Mouse (Mus musculus) neural tube, embryonic 11.5 days (tissue): Measurements from ENCODE around the gene Tbc1d22a. TPM values are rescaled to one million over a fixed set of nuclear protein-coding genes. Genes with fewer than 3 reads are reported as not detected.

ENCODE experiments used
- ATAC-seq: fragments of 200-750 bp; cut with Nextera tagmentation; 2 replicates; pipeline ENCODE4 v1.8.0; 2017; ENCODE audit warnings: moderate number of reproducible peaks, mild to moderate bottlenecking, moderate TSS enrichment, moderate library complexity; ENCODE audit not compliant: insufficient read depth, low FRiP score, low TSS enrichment
- DNase-seq: peaks from one replicate; pipeline ENCODE4 v3.0.0-alpha.2; 2015; ENCODE audit warnings: low spot score
- H3K27ac ChIP-seq: fragments of 300-500 bp; sonication (generic); 2 replicates; pipeline ENCODE4 v1.5.1; 2014; ENCODE audit warnings: low read depth, mild to moderate bottlenecking, low read length
- H3K27me3 ChIP-seq: fragments of 300-500 bp; sonication (generic); 2 replicates; pipeline ENCODE4 v1.6.1; 2014; ENCODE audit warnings: mild to moderate bottlenecking, low read length, mixed read lengths; ENCODE audit not compliant: control insufficient read depth, insufficient read depth
- H3K36me3 ChIP-seq: fragments of 300-500 bp; sonication (generic); 2 replicates; pipeline ENCODE4 v1.6.1; 2014; ENCODE audit warnings: mild to moderate bottlenecking, low read length, moderate library complexity, mixed read lengths; ENCODE audit not compliant: control insufficient read depth, insufficient read depth
- H3K4me1 ChIP-seq: fragments of 300-500 bp; sonication (generic); 2 replicates; pipeline ENCODE4 v1.6.1; 2014; ENCODE audit warnings: low read length, mixed read lengths; ENCODE audit not compliant: control insufficient read depth, insufficient read depth
- H3K4me2 ChIP-seq: fragments of 300-500 bp; sonication (generic); 2 replicates; pipeline ENCODE4 v1.6.1; 2014; ENCODE audit warnings: low read depth, mild to moderate bottlenecking, moderate library complexity
- H3K4me3 ChIP-seq: fragments of 300-500 bp; sonication (generic); 2 replicates; pipeline ENCODE4 v1.5.1; 2014; ENCODE audit warnings: low read depth, low read length
- H3K9ac ChIP-seq: fragments of 300-500 bp; sonication (generic); 2 replicates; pipeline ENCODE4 v1.6.1; 2014; ENCODE audit warnings: mild to moderate bottlenecking, low read length
- H3K9me3 ChIP-seq: fragments of 300-500 bp; sonication (generic); 2 replicates; pipeline ENCODE4 v1.6.1; 2016; ENCODE audit warnings: low read length; ENCODE audit not compliant: control insufficient read depth
- WGBS: fragments of 180-500 bp; shearing (Covaris S2); extraction: QIAGEN DNeasy Blood & Tissue Kit; methylation state at CpG from one replicate; pipeline ENCODE4 v1.1.7; 2014; 5-methylcytosine and 5-hydroxymethylcytosine counted together
- polyA plus RNA-seq: library from polyadenylated mRNA; unstranded; fragments of >200 nt; fragmentation: Nextera tagmentation; extraction: Ambion mirVana; gene quantifications from 2 replicates; pipeline ENCODE4 v1.2.1, GENCODE M21; 2014

Gene Tbc1d22a
- polyA plus RNA-seq, 1 experiment from 2014 or later, result 9.9 TPM

DNA sequence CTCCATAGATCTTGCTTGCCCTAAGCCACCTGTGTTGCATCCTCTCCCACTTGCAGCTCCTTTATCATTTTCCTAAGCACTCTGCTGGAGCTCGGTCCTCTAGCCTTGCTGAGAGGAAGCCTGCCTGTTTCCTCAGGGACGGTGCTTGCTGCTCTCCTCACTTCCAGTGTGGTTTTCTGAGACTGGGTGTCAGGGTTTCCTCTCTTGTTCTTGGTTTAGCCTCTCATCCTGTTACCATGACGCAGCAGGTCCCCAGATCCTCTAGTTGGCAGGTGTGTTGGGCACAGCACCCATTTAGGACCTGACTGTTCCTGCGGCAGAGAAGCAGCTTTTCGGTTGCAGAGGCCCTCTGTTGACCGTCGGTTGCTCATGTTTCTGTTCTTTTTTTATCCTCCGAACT is 172.1 kb downstream of the Tbc1d22a start:
- DNase-seq (no peak), ATAC-seq (no peak)
- Histone ChIP-seq H3K4me1 (peaks cover 2% of the 10 kb centered on the region; the same call in 1 of the 2 replicates), H3K36me3 (no peaks in the 10 kb centered on the region), H3K9me3 (no peaks in the 10 kb centered on the region), H3K27me3 (no peaks in the 10 kb centered on the region), H3K4me2 (no peak overlapping the region), H3K4me3 (no peak overlapping the region), H3K9ac (no peak overlapping the region), H3K27ac (no peak overlapping the region)
- 90% methylated on average over 8 of the region's 8 CpGs for WGBS

DNA sequence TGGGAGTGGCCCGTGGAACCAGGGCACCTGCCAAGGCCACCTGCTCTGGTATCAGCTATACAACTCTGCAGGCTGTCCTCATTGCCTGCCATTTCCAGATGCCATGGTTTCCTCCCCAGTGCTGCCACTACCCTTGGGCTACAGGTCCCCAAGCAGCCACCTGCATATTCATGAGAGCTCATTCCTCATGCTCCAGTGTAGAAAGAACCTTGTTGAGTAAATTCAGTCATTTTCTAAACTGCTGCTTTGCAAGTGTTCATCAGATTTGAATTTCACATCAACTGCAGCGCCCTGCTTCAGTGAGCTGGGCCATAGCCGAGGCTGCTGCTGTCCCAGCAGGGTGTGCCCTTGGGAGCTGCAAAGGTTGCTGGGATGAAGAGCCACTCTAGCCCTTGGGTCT is 174.3 kb downstream of the Tbc1d22a start:
- ATAC-seq, result no peak
- DNase-seq, result no peak
- WGBS, result 67% methylated on average over 3 of the region's 3 CpGs
- no peaks in the 10 kb centered on the region for H3K9me3 ChIP-seq
- no peak overlapping the region for H3K4me2 ChIP-seq
- no peak overlapping the region for H3K27ac ChIP-seq
- H3K36me3 ChIP-seq, result no peaks in the 10 kb centered on the region
- H3K4me3 ChIP-seq, result no peak overlapping the region
- H3K4me1 ChIP-seq, result no peaks in the 10 kb centered on the region
- H3K9ac ChIP-seq, result no peak overlapping the region
- H3K27me3 ChIP-seq, result no peaks in the 10 kb centered on the region

GRCm38 (mm10) chr15:86404866-86405265 is 190.6 kb downstream of the Tbc1d22a start:
- no peaks in the 10 kb centered on the region for H3K36me3 ChIP-seq
- H3K27ac ChIP-seq, result no peak overlapping the region

DNA sequence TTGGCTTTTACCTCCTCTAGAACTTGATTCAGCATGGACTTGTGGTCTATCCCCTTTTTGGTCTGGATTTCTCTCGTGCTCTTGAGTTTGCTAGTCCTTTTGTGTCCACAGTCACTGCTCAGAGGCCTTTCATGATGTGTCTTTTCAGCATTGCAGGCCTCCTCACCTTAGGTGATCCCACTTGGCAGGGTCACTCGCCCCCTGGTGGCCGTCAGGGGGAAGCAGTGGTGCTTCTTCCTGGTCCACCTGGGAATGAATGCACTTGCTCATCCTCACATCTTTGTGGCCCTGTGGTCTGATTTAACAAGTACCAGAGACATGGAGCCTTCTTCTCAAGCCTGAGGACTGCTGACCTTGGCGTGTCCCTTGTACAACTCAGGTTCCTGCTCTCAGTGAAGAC is 191.3 kb downstream of the Tbc1d22a start:
- H3K4me3 ChIP-seq, result no peak overlapping the region
- no peak overlapping the region for H3K9ac ChIP-seq
- no peak overlapping the region for H3K4me2 ChIP-seq
- 21% methylated on average over 4 of the region's 4 CpGs for WGBS
- no peak overlapping the region for H3K27ac ChIP-seq
- no peaks in the 10 kb centered on the region for H3K27me3 ChIP-seq
- ATAC-seq, result no peak
- no peaks in the 10 kb centered on the region for H3K9me3 ChIP-seq
- H3K36me3 ChIP-seq, result no peaks in the 10 kb centered on the region
- H3K4me1 ChIP-seq, result no peaks in the 10 kb centered on the region
- peak; percentile 54 for DNase-seq

More at GRCm38 (mm10) chr15:86404866-86405265, 190.6 kb downstream of the Tbc1d22a start:
- no peaks in the 10 kb centered on the region for H3K27me3 ChIP-seq
- no peak overlapping the region for H3K9ac ChIP-seq
- H3K4me3 ChIP-seq, result no peak overlapping the region
- DNase-seq, result no peak
- no peaks in the 10 kb centered on the region for H3K9me3 ChIP-seq
- ATAC-seq, result no peak
- no peak overlapping the region for H3K4me2 ChIP-seq
- H3K4me1 ChIP-seq, result no peaks in the 10 kb centered on the region
- WGBS, result 71% methylated on average over 5 of the region's 5 CpGs

DNA sequence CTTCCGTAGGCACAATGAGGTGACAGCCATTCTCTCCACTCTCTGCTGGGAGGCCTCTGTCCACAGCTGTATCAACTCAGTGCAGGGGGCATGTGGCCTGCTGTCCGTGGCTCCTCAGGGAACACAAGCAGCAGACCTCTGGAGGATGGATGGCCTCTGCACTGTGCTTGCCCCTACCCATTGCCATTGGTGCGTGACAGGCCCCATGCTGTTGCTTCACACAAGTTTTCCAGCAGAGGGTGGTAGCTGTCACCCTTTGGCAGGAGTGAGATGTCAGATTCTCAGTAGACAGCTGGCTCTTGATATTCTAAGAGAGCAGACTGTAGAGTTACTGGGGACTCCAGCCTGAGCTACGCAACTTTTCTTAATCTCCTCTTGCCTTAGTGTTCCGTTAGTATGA is 195.1 kb downstream of the Tbc1d22a start:
- Histone ChIP-seq H3K4me1 (no peaks in the 10 kb centered on the region), H3K9ac (no peak overlapping the region), H3K27ac (no peak overlapping the region), H3K27me3 (no peaks in the 10 kb centered on the region), H3K36me3 (no peaks in the 10 kb centered on the region), H3K9me3 (no peaks in the 10 kb centered on the region), H3K4me2 (no peak overlapping the region), H3K4me3 (no peak overlapping the region)
- WGBS, result 64% methylated on average over 5 of the region's 5 CpGs
- DNase-seq (peak; percentile 43), ATAC-seq (no peak)

GRCm38 (mm10) chr15:86411532-86412080 is 197.3 kb downstream of the Tbc1d22a start:
- DNase-seq, result no peak
- H3K9ac ChIP-seq, result no peak overlapping the region
- no peak overlapping the region for H3K27ac ChIP-seq
- H3K27me3 ChIP-seq, result no peaks in the 10 kb centered on the region
- no peak overlapping the region for H3K4me3 ChIP-seq
- H3K9me3 ChIP-seq, result no peaks in the 10 kb centered on the region
- H3K4me2 ChIP-seq, result no peak overlapping the region
- no peaks in the 10 kb centered on the region for H3K36me3 ChIP-seq
- no peak for ATAC-seq
- H3K4me1 ChIP-seq, result no peaks in the 10 kb centered on the region
- 78% methylated on average over 5 of the region's 5 CpGs for WGBS

DNA sequence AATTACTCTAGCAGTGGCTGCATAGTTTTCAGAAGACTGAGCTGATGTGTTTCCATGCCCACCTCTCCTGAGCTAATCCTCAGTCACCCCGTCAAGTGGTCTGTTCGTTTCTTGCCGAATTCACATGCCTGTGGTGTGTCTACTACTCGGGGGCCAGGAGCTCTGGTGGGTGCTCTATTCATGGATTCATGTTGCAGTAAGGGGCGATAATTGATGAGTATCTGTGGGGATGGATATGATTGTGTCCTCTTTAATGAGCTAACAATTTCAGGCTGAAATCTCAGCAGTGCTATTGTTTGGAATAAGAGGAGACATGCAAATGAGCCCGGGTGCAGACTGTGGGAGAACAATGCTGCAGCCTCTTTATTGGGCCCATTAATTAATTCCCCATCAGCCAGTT is 201.7 kb downstream of the Tbc1d22a start:
- WGBS, result 41% methylated on average over 6 of the region's 6 CpGs
- H3K9me3 ChIP-seq, result no peaks in the 10 kb centered on the region
- H3K27me3 ChIP-seq, result no peaks in the 10 kb centered on the region
- no peak overlapping the region for H3K9ac ChIP-seq
- ATAC-seq, result peak; percentile 40; the same call in 1 of the 2 replicates
- H3K36me3 ChIP-seq, result no peaks in the 10 kb centered on the region
- no peak overlapping the region for H3K4me2 ChIP-seq
- no peaks in the 10 kb centered on the region; the same call in 1 of the 2 replicates for H3K4me1 ChIP-seq
- H3K4me3 ChIP-seq, result no peak overlapping the region
- DNase-seq, result peak; percentile 29
- no peak overlapping the region for H3K27ac ChIP-seq

GRCm38 (mm10) chr15:86418436-86418835 is 204.2 kb downstream of the Tbc1d22a start:
- ATAC-seq (no peak), DNase-seq (no peak)
- no peak overlapping the region for H3K4me2 ChIP-seq
- no peaks in the 10 kb centered on the region for H3K9me3 ChIP-seq
- H3K4me3 ChIP-seq, result no peak overlapping the region
- no peaks in the 10 kb centered on the region for H3K27me3 ChIP-seq
- no peak overlapping the region for H3K9ac ChIP-seq
- H3K36me3 ChIP-seq, result no peaks in the 10 kb centered on the region
- 88% methylated on average over 2 of the region's 2 CpGs for WGBS
- H3K27ac ChIP-seq, result no peak overlapping the region
- no peaks in the 10 kb centered on the region; the same call in 1 of the 2 replicates for H3K4me1 ChIP-seq

- no peak overlapping the region for H3K9ac ChIP-seq
- peak overlapping the region; percentile 36; the same call in 1 of the 2 replicates for H3K27ac ChIP-seq
- DNase-seq (peak; percentile 67), ATAC-seq (peak; percentile 76)
- H3K27me3 ChIP-seq, result no peaks in the 10 kb centered on the region
- no peaks in the 10 kb centered on the region for H3K36me3 ChIP-seq
- no peak overlapping the region for H3K4me2 ChIP-seq
- WGBS, result 43% methylated on average over 6 of the region's 6 CpGs
- no peaks in the 10 kb centered on the region; the same call in 1 of the 2 replicates for H3K4me1 ChIP-seq
- H3K4me3 ChIP-seq, result no peak overlapping the region
- no peaks in the 10 kb centered on the region for H3K9me3 ChIP-seq
Measured at GRCm38 (mm10) chr15:86419620-86420019, 205.4 kb downstream of the Tbc1d22a start.
